Mouse (Mus musculus): Measurements from ENCODE around the gene Apc2. TPM values are rescaled to one million over a fixed set of nuclear protein-coding genes. Genes with fewer than 3 reads are reported as not detected.
"Not testable (repeated sequence)": the region's sequence is repeated elsewhere in the genome, so short reads cannot be mapped to it uniquely, and the experiment has no call there.

Apc2 gene
- total RNA-seq (2021), result 100 to 1,000 TPM; 106 to 109 TPM
- long read RNA-seq, experiment 1, full-length matches to known transcripts, result 3 of 40 reads
- long read RNA-seq, experiment 1, partial matches to known transcripts, result 1 of 40 reads
- long read RNA-seq, experiment 1, other reads (novel, unspliced or antisense), result 36 of 40 reads
- long read RNA-seq, experiment 2, full-length matches to known transcripts, result 3 of 27 reads
- long read RNA-seq, experiment 2, partial matches to known transcripts, result 0 of 27 reads
- long read RNA-seq, experiment 2, other reads (novel, unspliced or antisense), result 24 of 27 reads

GRCm38 (mm10) chr10:80295618-80296425, at the start of gene Apc2:
Gene Apc2, plus strand, starts transcription at chr10:80295977.
- DNase-seq (ENCODE audit: low spot score in 2 of 2), result peak; percentile 70 to 81

- DNase-seq (ENCODE audit: low spot score in 2 of 2), result no peak
Measured at GRCm38 (mm10) chr10:80247849-80248248, 47.9 kb upstream of the Apc2 start.

- DNase-seq (ENCODE audit: low spot score in 2 of 2), result not testable (repeated sequence)
Measured at GRCm38 (mm10) chr10:80248437-80248836, 47.3 kb upstream of the Apc2 start.

GRCm38 (mm10) chr10:80248971-80249640, 46.7 kb upstream of the Apc2 start, which contains the start of gene Ndufs7:
Gene Ndufs7, plus strand, starts transcription at chr10:80249121.
- peak; percentile 94 to 95 for DNase-seq (ENCODE audit: low spot score in 2 of 2)

GRCm38 (mm10) chr10:80250059-80250458, 45.7 kb upstream of the Apc2 start:
- DNase-seq (ENCODE audit: low spot score in 2 of 2), result no peak

- no peak for DNase-seq (ENCODE audit: low spot score in 2 of 2)
Measured at GRCm38 (mm10) chr10:80250573-80250972, 45.2 kb upstream of the Apc2 start.

GRCm38 (mm10) chr10:80252011-80252410, 43.8 kb upstream of the Apc2 start:
- DNase-seq (ENCODE audit: low spot score in 2 of 2), result no peak

GRCm38 (mm10) chr10:80252493-80253274, 43.1 kb upstream of the Apc2 start:
- DNase-seq (ENCODE audit: low spot score in 2 of 2), result no peak

- no peak for DNase-seq (ENCODE audit: low spot score in 2 of 2)
Measured at GRCm38 (mm10) chr10:80253551-80253950, 42.2 kb upstream of the Apc2 start.

- no peak for DNase-seq (ENCODE audit: low spot score in 2 of 2)
Measured at GRCm38 (mm10) chr10:80254331-80255297, 41.2 kb upstream of the Apc2 start.

GRCm38 (mm10) chr10:80255881-80256535, 39.8 kb upstream of the Apc2 start:
- DNase-seq (ENCODE audit: low spot score in 2 of 2), result no peak

GRCm38 (mm10) chr10:80257936-80258335, 37.8 kb upstream of the Apc2 start:
- no peak for DNase-seq (ENCODE audit: low spot score in 2 of 2)

GRCm38 (mm10) chr10:80258752-80259462, 36.9 kb upstream of the Apc2 start:
- no peak for DNase-seq (ENCODE audit: low spot score in 2 of 2)

- no peak for DNase-seq (ENCODE audit: low spot score in 2 of 2)
Measured at GRCm38 (mm10) chr10:80259463-80259805, 36.3 kb upstream of the Apc2 start.

- peak; percentile 69 to 78 for DNase-seq (ENCODE audit: low spot score in 2 of 2)
Measured at GRCm38 (mm10) chr10:80259861-80260641, 35.7 kb upstream of the Apc2 start.

GRCm38 (mm10) chr10:80260642-80261584, 34.9 kb upstream of the Apc2 start, which contains the start of the genes Gamt and Dazap1:
Gene Gamt, minus strand, starts transcription at chr10:80261012.
Gene Dazap1, plus strand, starts transcription at chr10:80261486.
- peak; percentile 89 to 91 for DNase-seq (ENCODE audit: low spot score in 2 of 2)

- DNase-seq (ENCODE audit: low spot score in 2 of 2), result peak; percentile 84 to 86
Measured at GRCm38 (mm10) chr10:80261585-80261968, 34.2 kb upstream of the Apc2 start.
